Mouse (Mus musculus) C2C12 (cell line): ENCODE results near the gene Gapdh. TPM values are rescaled to one million over a fixed set of nuclear protein-coding genes. Genes with fewer than 3 reads are reported as not detected.

Experiments
- H3K27me3 ChIP-seq: one replicate; pipeline ENCODE4 v1.6.1; 2011; ENCODE audit not compliant: control insufficient read depth, insufficient read depth, insufficient read length
- H3K36me3 ChIP-seq: one replicate; pipeline ENCODE4 v1.6.1; 2011; ENCODE audit not compliant: control insufficient read depth, insufficient read depth
- H3K4me3 ChIP-seq: one replicate; pipeline ENCODE4 v1.5.1; 2011; ENCODE audit warnings: mild to moderate bottlenecking, control low read depth; ENCODE audit not compliant: poor library complexity, insufficient read depth, severe bottlenecking
- H3K79me2 ChIP-seq: one replicate; pipeline ENCODE4 v1.6.1; 2011; ENCODE audit not compliant: control insufficient read depth, insufficient read depth
- H3K79me3 ChIP-seq: one replicate; pipeline ENCODE4 v1.6.1; 2011; ENCODE audit warnings: low read depth, control low read depth
- H3ac ChIP-seq: one replicate; pipeline ENCODE3; 2011; ENCODE audit warnings: low read depth; ENCODE audit not compliant: control insufficient read depth, insufficient read length
- CEBPB ChIP-seq: IDR thresholded peaks from one replicate; pipeline ENCODE4 v1.6.1; 2011; ENCODE audit warnings: low read depth, mild to moderate bottlenecking, control low read depth, moderate library complexity
- CTCF ChIP-seq: IDR thresholded peaks from one replicate; pipeline ENCODE4 v1.5.1; 2011; ENCODE audit not compliant: control insufficient read depth, insufficient read depth, insufficient read length
- FOSL1 ChIP-seq: IDR thresholded peaks from one replicate; pipeline ENCODE4 v1.8.0; 2011; ENCODE audit warnings: mild to moderate bottlenecking, low read length; ENCODE audit not compliant: poor library complexity, insufficient read depth, severe bottlenecking
- MAX ChIP-seq: IDR thresholded peaks from one replicate; pipeline ENCODE4 v1.6.1; 2011; ENCODE audit warnings: mild to moderate bottlenecking, control low read depth
- MYOD1 ChIP-seq: IDR thresholded peaks from one replicate; pipeline ENCODE4 v1.6.1; 2011; ENCODE audit warnings: low read depth; ENCODE audit not compliant: control insufficient read depth, insufficient read length
- MYOG ChIP-seq: IDR thresholded peaks from one replicate; pipeline ENCODE4 v1.6.1; 2011; ENCODE audit not compliant: control insufficient read depth, insufficient read length; ENCODE audit errors: extremely low read depth
- USF1 ChIP-seq: IDR thresholded peaks from one replicate; pipeline ENCODE4 v1.6.1; 2011; ENCODE audit warnings: low read depth, mild to moderate bottlenecking, control low read depth, moderate library complexity
- polyA plus RNA-seq: library from polyadenylated mRNA; unstranded; fragments of >200 nt; fragmentation: generic; extraction: Trizol; gene quantifications from one replicate; pipeline ENCODE4 v1.2.1, GENCODE M21; 2012; ENCODE audit warnings: missing spikeins

The Gapdh gene
- polyA plus RNA-seq, 1 experiment: 7,334 TPM

DNA sequence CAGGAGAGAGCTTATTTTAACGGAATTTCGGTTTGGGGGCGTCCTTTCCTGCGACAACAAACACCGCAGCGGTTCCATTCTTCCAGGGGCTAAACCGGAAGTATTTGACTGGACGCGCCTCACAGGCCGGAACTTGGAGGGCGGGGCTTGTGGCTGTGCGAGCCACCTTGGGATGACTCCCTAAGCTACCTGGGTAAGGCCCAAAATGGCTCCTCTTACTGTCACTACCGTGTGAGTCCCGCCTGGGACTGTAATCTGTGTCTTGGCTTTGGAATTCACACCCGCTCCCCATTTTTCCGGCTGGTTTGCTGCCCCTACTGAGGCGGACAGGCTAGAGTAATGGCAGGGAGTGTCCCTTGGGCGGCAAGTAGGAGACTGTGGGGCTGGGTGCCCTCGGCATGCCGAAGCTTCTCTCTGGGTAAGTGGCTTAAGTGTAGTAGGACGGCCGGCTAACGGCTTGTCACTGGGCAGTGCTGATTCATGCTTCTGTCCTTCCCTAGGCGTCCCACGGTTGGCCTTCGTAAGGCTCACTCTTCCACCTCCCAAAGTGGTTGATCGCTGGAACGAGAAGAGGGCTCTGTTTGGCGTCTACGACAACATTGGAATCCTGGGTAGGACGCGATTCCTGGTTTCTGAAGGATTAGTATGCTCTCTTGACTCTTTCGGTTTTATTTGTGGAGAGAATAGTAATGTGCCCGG lies 25.9 kb upstream of the Gapdh start:
- TF ChIP-seq CEBPB (no peak), MYOG (no peak), MYOD1 (no peak), FOSL1 (no peak), USF1 (no peak), CTCF (no peak), MAX (no peak)
- H3K36me3 ChIP-seq: peaks cover 62% of the 10 kb centered on the region

DNA sequence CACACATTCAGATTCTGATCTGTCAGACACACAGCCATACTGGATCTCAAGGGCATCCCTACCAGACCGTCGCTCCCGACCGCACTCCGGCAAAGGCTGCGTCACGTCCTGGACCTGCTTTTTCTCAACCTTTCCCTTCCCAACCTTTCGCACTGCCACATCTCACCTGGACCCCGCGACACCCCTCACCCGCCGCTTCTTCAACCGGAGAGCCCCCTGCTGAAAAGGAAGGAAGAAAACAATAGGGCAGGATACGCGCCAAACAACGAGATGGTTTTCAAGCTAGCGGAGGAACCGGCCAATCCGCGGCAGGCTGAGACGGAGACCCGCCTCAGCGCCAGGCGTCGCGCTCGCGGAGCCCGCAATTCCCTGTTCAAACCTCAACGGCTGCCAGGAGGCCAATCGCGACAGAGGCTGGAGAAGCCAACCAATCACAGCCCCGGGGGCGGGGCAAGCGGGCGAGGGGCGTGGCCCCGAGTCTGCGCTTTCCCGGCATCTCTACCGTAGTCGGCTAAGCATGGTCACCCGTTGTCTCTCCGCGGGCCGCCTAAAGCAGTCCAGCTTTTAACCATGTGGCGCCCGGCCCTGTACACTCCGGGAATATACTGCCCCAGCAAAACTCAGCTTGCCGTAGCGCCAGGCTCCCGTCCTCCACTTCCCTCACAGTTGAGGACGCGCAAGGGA lies 25.2 kb upstream of the Gapdh start, which contains the start of the genes Ncapd2 and Mrpl51:
Ncapd2 (minus strand) TSS at position 370 of the 684 bp plus-strand sequence.
Mrpl51 (plus strand) TSS at position 470 of the 684 bp plus-strand sequence.
- peak within 1 kb of the TSS; percentile 93 for H3ac ChIP-seq
- peaks cover 65% of the 10 kb centered on the region for H3K36me3 ChIP-seq
- TF ChIP-seq USF1 (no peak), CEBPB (peak; percentile 52), MAX (peak; percentile 16)
- peaks cover 71% of the 10 kb centered on the region for H3K79me2 ChIP-seq
- peaks cover 39% of the 10 kb centered on the region for H3K79me3 ChIP-seq
- no peaks in the 10 kb centered on the region for H3K27me3 ChIP-seq
- H3K4me3 ChIP-seq: peak within 1 kb of the TSS; percentile 74

More for the DNA sequence above, 25.9 kb upstream of the Gapdh start:
- H3ac ChIP-seq: peak overlapping the region; percentile 93
- no peaks in the 10 kb centered on the region for H3K27me3 ChIP-seq
- H3K79me3 ChIP-seq: peaks cover 39% of the 10 kb centered on the region
- peaks cover 71% of the 10 kb centered on the region for H3K79me2 ChIP-seq
- H3K4me3 ChIP-seq: peak overlapping the region; percentile 74

DNA sequence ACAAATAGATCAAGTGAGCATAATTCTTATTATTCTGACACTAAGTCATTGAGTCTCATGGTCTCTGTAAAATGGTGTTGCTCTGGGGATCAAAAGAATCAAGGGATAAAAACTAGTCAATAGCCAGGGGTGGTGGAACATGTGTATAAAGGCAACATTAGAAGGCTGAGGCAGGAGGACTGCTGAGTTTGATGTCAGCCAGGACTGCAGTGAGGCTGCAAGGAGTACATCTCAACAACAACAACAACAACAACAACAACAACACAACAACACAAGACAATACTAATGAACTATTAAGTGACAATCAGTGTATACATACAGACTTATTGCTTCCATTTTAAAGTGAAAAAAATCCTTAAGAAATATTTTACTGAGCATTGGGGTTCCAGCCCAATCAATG lies 24.5 kb upstream of the Gapdh start:
- TF ChIP-seq CEBPB (no peak), MAX (no peak), MYOG (no peak), CTCF (no peak), USF1 (no peak), MYOD1 (no peak), FOSL1 (no peak)
- no peaks in the 10 kb centered on the region for H3K27me3 ChIP-seq
- peak overlapping the region; percentile 85 for H3ac ChIP-seq
- H3K4me3 ChIP-seq: peak overlapping the region; percentile 74
- H3K79me3 ChIP-seq: peaks cover 39% of the 10 kb centered on the region
- peaks cover 71% of the 10 kb centered on the region for H3K79me2 ChIP-seq
- peaks cover 66% of the 10 kb centered on the region for H3K36me3 ChIP-seq

DNA sequence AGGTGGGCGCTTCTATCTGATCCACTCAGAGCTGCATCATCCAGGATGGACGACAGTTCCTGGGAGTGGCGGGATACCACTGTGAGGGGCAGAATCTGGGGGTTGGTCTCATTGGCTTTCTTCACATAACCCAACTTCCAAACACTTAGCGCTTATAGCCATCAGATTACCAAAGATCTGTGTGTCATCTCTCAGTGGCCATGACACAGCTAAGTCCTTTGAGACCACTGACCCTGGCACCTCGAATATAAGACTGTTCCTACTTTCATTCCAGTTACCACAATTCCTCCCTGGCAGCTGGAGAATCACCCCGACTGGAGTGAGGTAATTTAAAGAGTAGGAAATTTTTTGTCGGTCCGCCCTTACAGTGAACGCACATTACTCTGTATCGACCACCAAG lies 19.9 kb upstream of the Gapdh start:
- H3K36me3 ChIP-seq: peaks cover 79% of the 10 kb centered on the region
- H3K79me2 ChIP-seq: peaks cover 41% of the 10 kb centered on the region
- TF ChIP-seq CTCF: no peak
- no peak for TF ChIP-seq CEBPB
- TF ChIP-seq FOSL1: no peak
- TF ChIP-seq USF1: no peak
- no peak for TF ChIP-seq MYOG
- TF ChIP-seq MYOD1: no peak
- no peak for TF ChIP-seq MAX
- H3K79me3 ChIP-seq: peaks cover 20% of the 10 kb centered on the region
- no peaks in the 10 kb centered on the region for H3K27me3 ChIP-seq
- no peak overlapping the region for H3K4me3 ChIP-seq
- H3ac ChIP-seq: no peak overlapping the region

DNA sequence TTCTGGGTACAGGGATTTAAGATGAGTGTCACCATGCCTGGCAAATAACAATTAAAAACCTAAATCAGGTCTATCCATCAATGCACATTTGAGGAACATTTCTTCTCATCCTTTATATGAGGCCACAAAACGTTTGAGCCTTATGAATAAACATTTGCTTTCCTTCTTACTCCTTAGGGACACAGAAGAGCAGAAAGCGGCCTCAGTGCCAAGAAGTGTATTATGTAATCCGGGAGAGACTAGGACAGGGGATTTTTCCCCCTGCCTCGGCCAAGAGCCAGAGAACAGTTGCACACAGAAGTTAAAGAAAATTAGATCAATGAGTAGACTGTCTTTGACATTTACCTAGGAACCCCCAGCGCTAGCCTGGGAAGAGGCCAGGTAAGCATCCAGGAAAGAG lies 15.9 kb upstream of the Gapdh start:
- H3K4me3 ChIP-seq: no peak overlapping the region
- peaks cover under 1% of the 10 kb centered on the region for H3K79me2 ChIP-seq
- H3K79me3 ChIP-seq: no peaks in the 10 kb centered on the region
- no peaks in the 10 kb centered on the region for H3K27me3 ChIP-seq
- no peak for TF ChIP-seq CTCF
- peaks cover 87% of the 10 kb centered on the region for H3K36me3 ChIP-seq
- H3ac ChIP-seq: no peak overlapping the region

DNA sequence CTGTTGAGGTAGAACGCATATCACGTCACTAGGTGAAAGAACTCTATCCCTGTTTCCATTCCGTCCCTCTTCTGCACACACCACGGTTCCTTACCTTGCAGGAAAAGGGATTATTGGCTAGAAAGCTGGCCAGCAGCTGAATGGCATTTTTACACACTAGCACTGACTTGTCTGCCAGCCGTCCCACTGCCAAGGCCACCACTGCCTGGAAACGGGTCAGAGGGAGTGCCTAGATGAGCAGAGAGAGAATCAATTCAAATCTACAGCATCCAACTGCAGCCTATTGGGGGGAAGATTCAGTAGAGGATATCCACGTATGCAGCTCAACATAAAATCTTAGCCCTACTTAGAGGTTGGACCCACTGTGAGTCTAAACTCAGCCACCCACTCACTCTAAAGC lies 13.3 kb upstream of the Gapdh start:
- Histone ChIP-seq H3K79me3 (no peaks in the 10 kb centered on the region), H3K79me2 (no peaks in the 10 kb centered on the region), H3K36me3 (peaks cover 85% of the 10 kb centered on the region), H3K27me3 (no peaks in the 10 kb centered on the region), H3ac (no peak overlapping the region), H3K4me3 (no peak overlapping the region)
- TF ChIP-seq MAX (no peak), USF1 (no peak), CEBPB (no peak), FOSL1 (no peak), MYOD1 (no peak), CTCF (no peak)
